Mouse (Mus musculus) midbrain, postnatal 0 days (tissue): ENCODE data around the gene Ap2b1. TPM values are rescaled to one million over a fixed set of nuclear protein-coding genes. Genes with fewer than 3 reads are reported as not detected.

Experiments
- ATAC-seq: fragments of 200-750 bp; cut with Nextera tagmentation; 2 replicates; pipeline ENCODE4 v1.8.0; 2017; ENCODE audit warnings: moderate number of reproducible peaks, mild to moderate bottlenecking, moderate TSS enrichment, moderate library complexity; ENCODE audit not compliant: low FRiP score
- DNase-seq: peaks from one replicate; pipeline ENCODE4 v3.0.0-alpha.2; 2015; ENCODE audit warnings: low spot score
- H3K27ac ChIP-seq: fragments of 300-500 bp; sonication (generic); 2 replicates; pipeline ENCODE4 v1.5.1; 2014; ENCODE audit warnings: low read depth, mild to moderate bottlenecking, low read length, mixed read lengths
- H3K27me3 ChIP-seq: fragments of 300-500 bp; sonication (generic); 2 replicates; pipeline ENCODE4 v1.6.1; 2014; ENCODE audit warnings: low read length, control low read depth, mixed read lengths; ENCODE audit not compliant: insufficient read depth
- H3K36me3 ChIP-seq: fragments of 300-500 bp; sonication (generic); 2 replicates; pipeline ENCODE4 v1.6.1; 2014; ENCODE audit warnings: low read length, control low read depth, mixed read lengths; ENCODE audit not compliant: insufficient read depth
- H3K4me1 ChIP-seq: fragments of 300-500 bp; sonication (generic); 2 replicates; pipeline ENCODE4 v1.6.1; 2014; ENCODE audit warnings: mild to moderate bottlenecking, control low read depth, antibody characterized with exemption, low read length, mixed read lengths; ENCODE audit not compliant: insufficient read depth
- H3K4me2 ChIP-seq: fragments of 300-500 bp; sonication (generic); 2 replicates; pipeline ENCODE4 v1.6.1; 2014; ENCODE audit warnings: low read depth, mild to moderate bottlenecking, low read length, mixed read lengths; ENCODE audit not compliant: poor library complexity, severe bottlenecking
- H3K4me3 ChIP-seq: fragments of 300-500 bp; sonication (generic); 2 replicates; pipeline ENCODE4 v1.5.1; 2014; ENCODE audit warnings: low read depth, mild to moderate bottlenecking, low read length, moderate library complexity
- H3K9ac ChIP-seq: fragments of 300-500 bp; sonication (generic); replicated peaks from 2 replicates; pipeline ENCODE4 v1.6.1; 2014; ENCODE audit warnings: mild to moderate bottlenecking, low read length, moderate library complexity, mixed read lengths; ENCODE audit not compliant: poor library complexity, severe bottlenecking
- H3K9me3 ChIP-seq: fragments of 300-500 bp; sonication (generic); 2 replicates; pipeline ENCODE4 v1.6.1; 2016; ENCODE audit warnings: low read length, control low read depth
- CTCF ChIP-seq: IDR thresholded peaks from 2 replicates; pipeline ENCODE4 v1.5.1; 2016; ENCODE audit warnings: antibody characterized with exemption, mild to moderate bottlenecking
- WGBS: fragments of 180-500 bp; shearing (Covaris S2); extraction: QIAGEN DNeasy Blood & Tissue Kit; methylation state at CpG from one replicate; pipeline ENCODE4 v1.1.7; 2014; 5-methylcytosine and 5-hydroxymethylcytosine counted together
- polyA plus RNA-seq: library from polyadenylated mRNA; unstranded; fragments of >200 nt; fragmentation: Nextera tagmentation; extraction: Ambion mirVana; gene quantifications from 2 replicates; pipeline ENCODE4 v1.2.1, GENCODE M21; 2015
- total RNA-seq: library from RNA; depleted of rRNA; stranded (reverse); fragments of >200 nt; gene quantifications from 2 replicates; pipeline ENCODE4 v1.2.3, GENCODE M21; 2014

The Ap2b1 gene
- total and polyA plus RNA-seq, 2 experiments from 2014 or later: 110 to 232 TPM

DNA sequence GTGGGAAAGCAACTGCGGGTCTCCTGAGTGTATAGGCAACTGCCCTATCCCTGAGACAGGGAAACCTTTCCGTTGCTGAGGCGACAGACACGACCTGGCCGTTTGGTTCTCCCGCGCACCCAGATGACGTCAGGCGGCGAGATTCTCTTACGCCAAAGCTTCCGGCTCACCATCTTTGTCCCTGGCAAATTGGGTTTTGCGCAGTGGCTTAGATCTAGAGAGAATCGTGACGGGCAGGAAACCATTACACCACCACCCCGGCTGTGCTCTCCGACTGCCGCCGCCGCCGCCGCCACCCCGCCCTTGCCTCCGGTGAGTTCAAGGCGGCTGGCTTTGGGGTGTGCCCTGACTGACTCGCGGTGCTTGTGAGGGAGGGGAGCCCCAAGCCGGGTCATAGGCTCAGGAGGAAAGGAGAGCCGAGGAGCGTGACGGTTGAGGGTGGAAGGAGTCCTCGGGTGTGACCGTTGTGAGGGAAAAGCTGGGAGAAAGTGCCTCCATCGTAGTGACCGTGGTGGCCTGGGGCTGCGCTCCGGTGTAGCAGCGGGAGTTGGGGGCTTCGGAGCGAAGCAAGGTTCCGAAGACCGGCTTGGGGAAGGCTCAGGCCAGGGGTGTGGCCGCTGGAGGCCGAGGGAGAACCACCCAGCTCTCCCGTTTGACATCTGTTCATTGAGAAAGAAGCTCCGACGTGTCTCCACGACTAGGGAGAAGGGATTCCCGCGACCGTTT, 3.9 kb downstream of the Ap2b1 start, which contains the start of gene Pex12:
Gene Pex12, minus strand, starts transcription at position 61 of the 726 bp plus-strand sequence.
- Histone ChIP-seq H3K9me3 (no peaks in the 10 kb centered on the region), H3K4me3 (peak within 1 kb of the TSS; percentile 81), H3K27me3 (no peaks in the 10 kb centered on the region), H3K4me2 (peak within 1 kb of the TSS; percentile 57), H3K27ac (peak within 1 kb of the TSS; percentile 95), H3K9ac (peak within 1 kb of the TSS; percentile 94), H3K4me1 (peaks cover 13% of the 10 kb centered on the region), H3K36me3 (no peaks in the 10 kb centered on the region)
- no peak for TF ChIP-seq CTCF
- WGBS: under 1% methylated on average over 51 of the region's 51 CpGs
- peak; percentile 98 for DNase-seq
- peak; percentile 76 for ATAC-seq

DNA sequence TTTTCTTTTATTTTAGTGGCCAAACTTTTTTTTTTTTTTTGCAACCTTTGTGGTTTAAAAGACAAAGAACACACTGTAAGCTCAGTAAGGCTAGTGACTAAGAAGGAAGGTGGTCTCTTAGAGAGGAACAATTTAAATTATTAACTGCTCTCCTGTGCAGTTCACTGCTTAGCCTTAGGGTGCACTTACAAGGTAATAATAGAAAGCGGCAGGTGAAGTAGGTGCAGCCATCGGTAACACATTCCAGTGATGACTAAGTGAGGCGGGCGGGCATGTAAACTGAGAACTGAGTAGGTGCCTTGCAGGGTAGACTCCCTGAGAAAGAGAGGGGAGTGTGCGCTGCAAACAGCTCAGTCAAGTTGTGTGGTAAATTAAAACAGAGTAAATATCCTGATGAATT, 4.9 kb downstream of the Ap2b1 start:
- peak overlapping the region; percentile 94; the same call in 1 of the 2 replicates for H3K9ac ChIP-seq
- peak overlapping the region; percentile 57 for H3K4me2 ChIP-seq
- H3K27ac ChIP-seq: no peak overlapping the region
- peak overlapping the region; percentile 81 for H3K4me3 ChIP-seq
- DNase-seq (no peak), ATAC-seq (no peak)
- no peaks in the 10 kb centered on the region for H3K9me3 ChIP-seq
- no peaks in the 10 kb centered on the region for H3K27me3 ChIP-seq
- 68% methylated on average over 5 of the region's 5 CpGs for WGBS
- peaks cover 7% of the 10 kb centered on the region; the same call in 1 of the 2 replicates for H3K36me3 ChIP-seq
- TF ChIP-seq CTCF: no peak
- H3K4me1 ChIP-seq: peaks cover 8% of the 10 kb centered on the region; the same call in 1 of the 2 replicates

DNA sequence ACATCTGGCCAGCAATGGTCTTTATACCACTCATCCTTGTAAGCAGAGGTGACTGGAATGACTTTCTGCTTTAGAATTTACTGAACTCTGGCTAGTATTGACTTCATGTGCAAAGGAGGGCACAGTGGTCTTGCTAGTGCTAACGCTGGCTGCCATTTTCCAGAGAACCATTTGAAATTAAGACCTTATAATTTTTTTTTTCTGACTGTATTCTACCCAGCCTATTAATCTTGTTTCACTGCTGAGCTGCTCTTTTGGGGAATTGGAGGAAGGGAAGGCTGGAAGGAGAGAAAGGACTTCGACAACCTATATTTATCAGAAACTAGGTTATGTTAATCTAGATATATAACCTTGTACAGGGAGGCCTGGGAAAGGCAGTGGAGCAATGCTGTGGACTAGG, 5.7 kb downstream of the Ap2b1 start:
- Histone ChIP-seq H3K27ac (no peak overlapping the region), H3K4me1 (peaks cover 8% of the 10 kb centered on the region; the same call in 1 of the 2 replicates), H3K36me3 (peaks cover 7% of the 10 kb centered on the region; the same call in 1 of the 2 replicates), H3K9ac (peak overlapping the region; percentile 44), H3K9me3 (no peaks in the 10 kb centered on the region), H3K4me2 (peak overlapping the region; percentile 57), H3K4me3 (peak overlapping the region; percentile 81), H3K27me3 (no peaks in the 10 kb centered on the region)
- 87% methylated on average over 2 of the region's 2 CpGs for WGBS
- no peak for ATAC-seq
- no peak for DNase-seq
- TF ChIP-seq CTCF: no peak

DNA sequence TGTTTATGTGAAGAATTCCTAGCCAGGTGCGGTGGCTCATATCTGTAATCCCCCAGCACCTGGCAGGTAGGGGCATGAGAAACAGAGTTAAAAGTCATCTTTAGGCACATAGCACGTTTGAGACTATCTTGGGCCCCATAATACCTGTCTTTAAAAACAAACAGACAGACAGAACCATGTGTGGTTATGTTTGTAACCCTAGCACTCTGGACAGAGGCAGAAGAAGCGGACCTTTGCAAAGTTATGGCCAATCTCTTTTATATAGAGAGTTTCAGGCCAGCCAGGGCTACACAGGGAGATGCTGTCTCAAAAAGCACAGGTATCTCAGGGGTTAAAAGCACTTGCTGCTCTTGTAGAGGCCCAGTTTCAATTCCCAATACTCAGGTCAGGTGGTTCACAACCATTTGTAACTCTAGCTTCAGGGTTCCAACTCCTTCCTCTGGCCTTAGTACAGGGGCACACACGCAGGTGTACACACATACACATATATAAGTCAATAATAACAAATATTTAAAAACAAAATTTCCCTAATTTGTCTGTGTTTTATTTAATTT, 8.0 kb downstream of the Ap2b1 start:
- no peak overlapping the region for H3K9ac ChIP-seq
- H3K27me3 ChIP-seq: no peaks in the 10 kb centered on the region
- H3K4me3 ChIP-seq: no peak overlapping the region
- 82% methylated on average over 4 of the region's 4 CpGs for WGBS
- H3K4me2 ChIP-seq: no peak overlapping the region
- no peak for ATAC-seq
- no peak for DNase-seq
- TF ChIP-seq CTCF: no peak
- no peak overlapping the region for H3K27ac ChIP-seq
- H3K4me1 ChIP-seq: peaks cover 8% of the 10 kb centered on the region; the same call in 1 of the 2 replicates
- H3K36me3 ChIP-seq: peaks cover 7% of the 10 kb centered on the region; the same call in 1 of the 2 replicates
- no peaks in the 10 kb centered on the region for H3K9me3 ChIP-seq

DNA sequence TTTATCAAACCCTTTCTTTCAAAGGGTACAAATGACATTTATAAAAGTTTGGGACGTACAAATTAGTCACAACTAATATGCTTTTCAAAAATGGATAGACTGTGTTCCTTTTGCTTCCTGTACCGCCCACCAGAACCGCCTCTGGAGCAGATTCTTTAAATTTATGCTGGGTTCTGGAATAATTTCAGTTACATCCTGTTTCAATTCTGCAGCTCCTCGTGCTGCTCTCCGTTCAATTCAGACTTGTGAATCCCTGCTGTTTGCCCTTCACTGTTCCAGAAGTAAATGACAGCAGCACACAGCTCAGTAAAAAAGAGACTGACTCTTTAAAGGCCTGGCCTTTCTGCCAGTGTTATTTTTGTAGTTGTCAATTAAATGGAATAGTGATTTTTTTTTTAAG, 13.6 kb downstream of the Ap2b1 start:
- Histone ChIP-seq H3K4me3 (no peak overlapping the region), H3K36me3 (peaks cover 16% of the 10 kb centered on the region), H3K4me1 (no peaks in the 10 kb centered on the region), H3K27me3 (no peaks in the 10 kb centered on the region), H3K9me3 (no peaks in the 10 kb centered on the region), H3K9ac (no peak overlapping the region), H3K27ac (no peak overlapping the region), H3K4me2 (no peak overlapping the region)
- ATAC-seq (no peak), DNase-seq (no peak)
- WGBS: 56% methylated on average over 5 of the region's 5 CpGs
- no peak for TF ChIP-seq CTCF

DNA sequence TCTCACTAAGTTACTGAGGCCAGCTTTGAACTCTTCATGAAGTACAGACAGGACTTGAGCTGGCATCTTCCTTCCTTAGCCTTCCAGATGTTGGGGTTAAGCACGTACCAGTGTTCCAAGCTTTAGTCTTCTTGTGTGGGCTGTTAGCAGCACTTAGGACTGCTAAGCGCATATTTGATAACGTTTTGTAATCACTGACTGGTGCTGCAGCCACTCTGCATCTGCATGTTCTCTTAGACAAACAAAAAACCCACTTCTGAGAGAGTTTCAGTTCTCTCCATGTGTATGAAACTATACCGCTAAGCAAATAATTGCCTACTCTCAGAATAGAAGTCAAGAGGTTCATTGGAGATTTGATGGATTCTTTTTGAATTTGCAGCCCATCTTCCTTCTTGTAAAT, 20.2 kb downstream of the Ap2b1 start:
- no peak overlapping the region for H3K9ac ChIP-seq
- H3K27me3 ChIP-seq: no peaks in the 10 kb centered on the region
- ATAC-seq (no peak), DNase-seq (no peak)
- no peak for TF ChIP-seq CTCF
- WGBS: 92% methylated on average over 4 of the region's 4 CpGs
- no peaks in the 10 kb centered on the region for H3K4me1 ChIP-seq
- no peak overlapping the region for H3K4me2 ChIP-seq
- peaks cover 47% of the 10 kb centered on the region for H3K36me3 ChIP-seq
- H3K4me3 ChIP-seq: no peak overlapping the region
- H3K27ac ChIP-seq: no peak overlapping the region
- H3K9me3 ChIP-seq: no peaks in the 10 kb centered on the region
